Mouse (Mus musculus): ENCODE measurements around the gene Ptk6. TPM values are rescaled to one million over a fixed set of nuclear protein-coding genes. Genes with fewer than 3 reads are reported as not detected.

Gene Ptk6
- polyA plus RNA-seq, 1 experiment from 2014 or later: not detected

DNA sequence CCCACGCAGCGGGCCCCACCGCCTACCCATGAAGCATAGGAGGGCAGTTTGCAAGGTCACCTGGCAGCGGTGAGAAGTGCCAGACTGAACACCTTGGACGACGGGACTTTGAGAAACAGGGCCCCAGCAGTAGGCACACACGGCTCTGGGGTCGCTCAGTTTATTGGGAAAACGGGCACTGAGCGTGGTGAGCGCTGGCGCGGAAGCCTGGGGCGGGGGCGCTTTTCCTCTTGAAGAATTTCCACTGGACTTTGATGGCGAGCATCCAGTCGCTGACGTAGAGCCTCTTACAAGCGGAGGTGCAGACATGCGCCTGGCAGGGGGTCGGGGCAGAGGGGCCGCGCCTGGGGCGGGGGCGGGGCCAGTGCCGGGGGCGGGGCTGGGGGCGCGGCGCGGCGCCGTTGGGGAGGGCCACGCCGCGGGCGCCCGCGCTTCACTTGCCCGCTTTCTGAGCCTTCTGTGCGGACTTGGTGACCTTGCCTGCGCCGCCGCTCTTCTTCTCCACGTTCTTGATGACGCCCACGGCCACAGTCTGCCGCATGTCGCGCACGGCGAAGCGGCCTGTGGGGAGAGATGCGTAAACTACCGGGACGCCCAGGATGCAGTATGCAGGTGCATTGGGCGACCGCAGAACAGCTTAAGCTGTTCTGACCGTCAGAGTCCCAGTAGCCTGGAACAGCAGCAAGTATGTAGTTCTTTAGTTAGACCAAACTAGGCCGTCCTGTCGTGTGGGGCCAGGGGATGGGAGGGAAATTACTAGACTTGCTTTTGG, 54.9 kb downstream of the Ptk6 start:
- peak overlapping the region; percentile 92 for H3K4me2 ChIP-seq
- peak; percentile 50; the same call in 1 of the 2 replicates for ATAC-seq
- H3K27me3 ChIP-seq: peaks cover 49% of the 10 kb centered on the region; the same call in 1 of the 2 replicates

GRCm38 (mm10) chr2:181146976-181147545, 55.5 kb downstream of the Ptk6 start:
- peak; percentile 7; the same call in 1 of the 2 replicates for ATAC-seq
- Histone ChIP-seq H3K4me1 (peaks cover 12% of the 10 kb centered on the region), H3K36me3 (ENCODE audit: poor library complexity, severe bottlenecking) (no peaks in the 10 kb centered on the region), H3K4me3 (peak overlapping the region; percentile 52), H3K9ac (0 out of 2 replicates have a peak overlapping the region, but pooled peaks have one; percentile 69), H3K9me3 (replicated peaks) (no peaks in the 10 kb centered on the region), H3K27me3 (peaks cover 49% of the 10 kb centered on the region), H3K4me2 (peak overlapping the region; percentile 92), H3K27ac (no peak overlapping the region)
- WGBS: 52% methylated on average over 4 of the region's 4 CpGs

More for the DNA sequence above, 54.9 kb downstream of the Ptk6 start:
- no peak overlapping the region for H3K27ac ChIP-seq
- peak overlapping the region; percentile 52 for H3K4me3 ChIP-seq
- H3K4me1 ChIP-seq: peaks cover 12% of the 10 kb centered on the region
- peak overlapping the region; percentile 69 for H3K9ac ChIP-seq
- H3K9me3 ChIP-seq (replicated peaks): no peaks in the 10 kb centered on the region
- no peaks in the 10 kb centered on the region for H3K36me3 ChIP-seq (ENCODE audit: poor library complexity, severe bottlenecking)
- WGBS: 1% methylated on average over 52 of the region's 61 CpGs

DNA sequence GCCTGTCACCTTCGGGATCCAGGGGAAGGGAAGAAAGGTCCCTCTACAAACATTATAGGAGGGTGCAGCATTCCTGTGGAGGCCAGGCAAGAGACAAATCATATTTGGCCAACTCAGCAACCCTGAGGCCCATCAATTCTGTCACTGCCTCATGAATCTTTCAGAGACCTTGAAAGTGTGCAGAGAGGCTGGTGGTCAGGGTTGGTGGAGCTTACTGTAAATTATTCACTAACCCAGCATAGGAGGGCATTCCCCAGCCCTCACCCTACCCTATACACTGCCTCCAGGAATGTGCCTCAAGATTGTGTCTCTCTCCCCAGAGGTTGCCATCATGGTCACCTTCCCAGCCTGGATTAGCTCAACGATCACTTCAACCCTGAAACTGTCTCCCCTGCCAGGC, 57.9 kb downstream of the Ptk6 start:
- 83% methylated on average over 2 of the region's 2 CpGs for WGBS
- Histone ChIP-seq H3K4me1 (peaks cover 12% of the 10 kb centered on the region), H3K9ac (no peak overlapping the region), H3K27ac (no peak overlapping the region), H3K4me2 (no peak overlapping the region), H3K9me3 (replicated peaks) (no peaks in the 10 kb centered on the region), H3K27me3 (peaks cover 55% of the 10 kb centered on the region), H3K4me3 (no peak overlapping the region), H3K36me3 (ENCODE audit: poor library complexity, severe bottlenecking) (no peaks in the 10 kb centered on the region)
- ATAC-seq: no peak

Other genes with a start within 250 kb of the Ptk6 start
- 53.3 and 53.8 TPM in 2 replicates for gene Nkain4, start 248.1 kb downstream of the Ptk6 start, polyA plus RNA-seq (2015; fragmentation: Nextera tagmentation; extraction: Ambion mirVana)
- 83.0 and 91.1 TPM in 2 replicates for gene Arfgap1, start 235.6 kb downstream of the Ptk6 start, polyA plus RNA-seq (2015; fragmentation: Nextera tagmentation; extraction: Ambion mirVana)
- 0.21 and 0.28 TPM in 2 replicates for gene Col20a1, start 216.3 kb downstream of the Ptk6 start, polyA plus RNA-seq (2015; fragmentation: Nextera tagmentation; extraction: Ambion mirVana)
- gene Chrna4, start 159.2 kb downstream of the Ptk6 start, polyA plus RNA-seq (2015; fragmentation: Nextera tagmentation; extraction: Ambion mirVana): 13.0 and 13.4 TPM in 2 replicates
- 28.1 and 31.8 TPM in 2 replicates for gene Kcnq2, start 67.5 kb downstream of the Ptk6 start, polyA plus RNA-seq (2015; fragmentation: Nextera tagmentation; extraction: Ambion mirVana)
- 1.7 and 1.9 TPM in 2 replicates for gene Eef1a2, start 45.8 kb downstream of the Ptk6 start, polyA plus RNA-seq (2015; fragmentation: Nextera tagmentation; extraction: Ambion mirVana)
- gene Ppdpf, start 15.5 kb downstream of the Ptk6 start, polyA plus RNA-seq (2015; fragmentation: Nextera tagmentation; extraction: Ambion mirVana): 540 and 547 TPM in 2 replicates
- gene Srms, start 10.4 kb upstream of the Ptk6 start, polyA plus RNA-seq (2015; fragmentation: Nextera tagmentation; extraction: Ambion mirVana): 0.06 and 0.11 TPM in 2 replicates
- 0.15 and 0.23 TPM in 2 replicates for gene Fndc11, start 17.2 kb upstream of the Ptk6 start, polyA plus RNA-seq (2015; fragmentation: Nextera tagmentation; extraction: Ambion mirVana)
- 0.24 and 0.26 TPM in 2 replicates for gene Helz2, start 39.2 kb upstream of the Ptk6 start, polyA plus RNA-seq (2015; fragmentation: Nextera tagmentation; extraction: Ambion mirVana)
- 19.5 and 20.5 TPM in 2 replicates for gene Gmeb2, start 85.2 kb upstream of the Ptk6 start, polyA plus RNA-seq (2015; fragmentation: Nextera tagmentation; extraction: Ambion mirVana)
- gene Stmn3, start 111.7 kb upstream of the Ptk6 start, polyA plus RNA-seq (2015; fragmentation: Nextera tagmentation; extraction: Ambion mirVana): 651 and 655 TPM in 2 replicates
- gene Rtel1, start 117.0 kb upstream of the Ptk6 start, polyA plus RNA-seq (2015; fragmentation: Nextera tagmentation; extraction: Ambion mirVana): 35.9 and 49.3 TPM in 2 replicates
- gene Zgpat, start 162.1 kb upstream of the Ptk6 start, polyA plus RNA-seq (2015; fragmentation: Nextera tagmentation; extraction: Ambion mirVana): 54.6 and 58.5 TPM in 2 replicates
- 90.5 and 98.2 TPM in 2 replicates for gene Arfrp1, start 162.6 kb upstream of the Ptk6 start, polyA plus RNA-seq (2015; fragmentation: Nextera tagmentation; extraction: Ambion mirVana)
- 33.1 and 37.1 TPM in 2 replicates for gene Lime1, start 177.3 kb upstream of the Ptk6 start, polyA plus RNA-seq (2015; fragmentation: Nextera tagmentation; extraction: Ambion mirVana)